ENCODE assay signal across 7 mouse cellular contexts in genomic region chr12:21316869-21317265, GRCm38 (mm10). TPM values are rescaled to one million over a fixed set of nuclear protein-coding genes. Genes with fewer than 3 reads are reported as not detected.
DNase-seq lines count a peak whose midpoint lies in the region; ATAC-seq lines count a peak whose summit lies in the region.

No protein-coding gene starts in this region.

- H3K27me3 ChIP-seq in hindbrain, embryonic 11.5 days (ENCODE audit: control insufficient read depth, insufficient read depth, low read length) = no peaks in the 10 kb centered on the region
- no peaks in the 10 kb centered on the region for H3K27me3 ChIP-seq in liver, embryonic 11.5 days (replicated peaks; ENCODE audit: control insufficient read depth, insufficient read depth, low read length)
- H3K27me3 ChIP-seq in neural tube, embryonic 13.5 days = no peaks in the 10 kb centered on the region

- peaks cover 6% of the 10 kb centered on the region; the same call in 1 of the 2 replicates for H3K36me3 ChIP-seq in hindbrain, embryonic 11.5 days (ENCODE audit: control insufficient read depth, insufficient read depth, low read length)
- H3K36me3 ChIP-seq in liver, embryonic 11.5 days (ENCODE audit: control insufficient read depth, insufficient read depth, low read length) = peaks cover 14% of the 10 kb centered on the region
- peaks cover 49% of the 10 kb centered on the region for H3K36me3 ChIP-seq in neural tube, embryonic 13.5 days

- H3K4me1 ChIP-seq in hindbrain, embryonic 11.5 days (replicated peaks; ENCODE audit: control insufficient read depth, insufficient read depth, low read length) = no peaks in the 10 kb centered on the region; the same call in 1 of the 2 replicates
- 0 out of 2 replicates have a peak, but pooled peaks cover 4% of the 10 kb centered on the region for H3K4me1 ChIP-seq in liver, embryonic 11.5 days (replicated peaks; ENCODE audit: control insufficient read depth, insufficient read depth, low read length)
- peaks cover 7% of the 10 kb centered on the region for H3K4me1 ChIP-seq in neural tube, embryonic 13.5 days (replicated peaks)

- no peak for ATAC-seq in hindbrain, embryonic 11.5 days (ENCODE audit: low FRiP score)
- ATAC-seq in liver, embryonic 11.5 days (replicated peaks; ENCODE audit: low FRiP score) = no peak
- no peak for ATAC-seq in neural tube, embryonic 13.5 days (ENCODE audit: low read depth)

- peak overlapping the region; percentile 74 for H3K4me2 ChIP-seq in hindbrain, embryonic 11.5 days (replicated peaks; ENCODE audit: low read depth, low read length)
- H3K4me2 ChIP-seq in liver, embryonic 11.5 days = peak overlapping the region; percentile 73
- peak overlapping the region; percentile 77 for H3K4me2 ChIP-seq in neural tube, embryonic 13.5 days

- H3K4me3 ChIP-seq in hindbrain, embryonic 11.5 days (ENCODE audit: low read depth, low read length) = peak overlapping the region; percentile 74
- H3K4me3 ChIP-seq in liver, embryonic 11.5 days (ENCODE audit: low read depth, low read length) = peak overlapping the region; percentile 83
- peak overlapping the region; percentile 58 for H3K4me3 ChIP-seq in neural tube, embryonic 13.5 days

- DNase-seq in urinary bladder, postnatal 14 days (ENCODE audit: low spot score) = peak; percentile 40
- no peak for DNase-seq in urinary bladder, postnatal 4 days (ENCODE audit: low spot score in 2 of 2)
- DNase-seq in fat pad, adult 2 months (ENCODE audit: extremely low read depth, low read depth, low spot score) = peak; percentile 19
- peak; percentile 14 for DNase-seq in hindbrain, embryonic 11.5 days (ENCODE audit: low spot score)
- DNase-seq in liver, embryonic 11.5 days (ENCODE audit: low spot score) = no peak
- no peak for DNase-seq in thymus, postnatal 0 days (ENCODE audit: low spot score)

- H3K27ac ChIP-seq in hindbrain, embryonic 11.5 days (ENCODE audit: low read depth, low read length) = no peak overlapping the region
- no peak overlapping the region for H3K27ac ChIP-seq in liver, embryonic 11.5 days (ENCODE audit: low read depth, low read length)
- H3K27ac ChIP-seq in neural tube, embryonic 13.5 days (replicated peaks) = no peak overlapping the region

- 38% methylated on average over 7 of the region's 7 CpGs for WGBS in hindbrain, embryonic 11.5 days
- WGBS in liver, embryonic 11.5 days = 32% methylated on average over 7 of the region's 7 CpGs
- WGBS in neural tube, embryonic 13.5 days = 40% methylated on average over 7 of the region's 7 CpGs

- peak overlapping the region; percentile 77 for H3K9ac ChIP-seq in hindbrain, embryonic 11.5 days (ENCODE audit: low read depth, low read length)
- peak overlapping the region; percentile 82 for H3K9ac ChIP-seq in liver, embryonic 11.5 days (ENCODE audit: low read depth, low read length)
- H3K9ac ChIP-seq in neural tube, embryonic 13.5 days = peak overlapping the region; percentile 77

- H3K9me3 ChIP-seq in hindbrain, embryonic 11.5 days (ENCODE audit: control insufficient read depth, low read length) = no peaks in the 10 kb centered on the region
- no peaks in the 10 kb centered on the region for H3K9me3 ChIP-seq in liver, embryonic 11.5 days (ENCODE audit: control insufficient read depth, low read length)
- no peaks in the 10 kb centered on the region for H3K9me3 ChIP-seq in neural tube, embryonic 13.5 days

RNA-seq across cellular contexts. Expression of gene Iah1, which starts 0.7 kb away (rescaled TPM):
- polyA plus RNA-seq in hindbrain, embryonic 11.5 days (2014; fragmentation: Nextera tagmentation; extraction: Ambion mirVana) = 48.2 and 50.4 TPM in 2 replicates
- 45.0 and 47.5 TPM in 2 replicates for polyA plus RNA-seq in liver, embryonic 11.5 days (2014; fragmentation: Nextera tagmentation; extraction: Ambion mirVana)
- polyA plus RNA-seq in neural tube, embryonic 13.5 days (2015; fragmentation: Nextera tagmentation; extraction: Ambion mirVana) = 37.4 and 38.8 TPM in 2 replicates
- 73.0 and 74.7 TPM in 2 replicates for polyA plus RNA-seq in thymus, postnatal 0 days (2015; fragmentation: Nextera tagmentation; extraction: Ambion mirVana)

RNA-seq across cellular contexts. Expression of gene Itgb1bp1, which starts 30.8 kb away (rescaled TPM):
- polyA plus RNA-seq in hindbrain, embryonic 11.5 days (2014; fragmentation: Nextera tagmentation; extraction: Ambion mirVana) = 45.5 and 47.6 TPM in 2 replicates
- 42.0 and 42.8 TPM in 2 replicates for polyA plus RNA-seq in liver, embryonic 11.5 days (2014; fragmentation: Nextera tagmentation; extraction: Ambion mirVana)
- 38.9 and 42.5 TPM in 2 replicates for polyA plus RNA-seq in neural tube, embryonic 13.5 days (2015; fragmentation: Nextera tagmentation; extraction: Ambion mirVana)
- polyA plus RNA-seq in thymus, postnatal 0 days (2015; fragmentation: Nextera tagmentation; extraction: Ambion mirVana) = 98.1 and 104 TPM in 2 replicates

RNA-seq across cellular contexts. Expression of gene Cpsf3, which starts 31.7 kb away (rescaled TPM):
- polyA plus RNA-seq in hindbrain, embryonic 11.5 days (2014; fragmentation: Nextera tagmentation; extraction: Ambion mirVana) = 125 and 140 TPM in 2 replicates
- 110 and 117 TPM in 2 replicates for polyA plus RNA-seq in liver, embryonic 11.5 days (2014; fragmentation: Nextera tagmentation; extraction: Ambion mirVana)
- 91.5 and 102 TPM in 2 replicates for polyA plus RNA-seq in neural tube, embryonic 13.5 days (2015; fragmentation: Nextera tagmentation; extraction: Ambion mirVana)
- polyA plus RNA-seq in thymus, postnatal 0 days (2015; fragmentation: Nextera tagmentation; extraction: Ambion mirVana) = 88.9 and 92.4 TPM in 2 replicates

RNA-seq across cellular contexts. Expression of gene Adam17, which starts 56.6 kb away (rescaled TPM):
- 37.5 and 38.2 TPM in 2 replicates for polyA plus RNA-seq in hindbrain, embryonic 11.5 days (2014; fragmentation: Nextera tagmentation; extraction: Ambion mirVana)
- polyA plus RNA-seq in liver, embryonic 11.5 days (2014; fragmentation: Nextera tagmentation; extraction: Ambion mirVana) = 35.6 and 40.3 TPM in 2 replicates
- polyA plus RNA-seq in neural tube, embryonic 13.5 days (2015; fragmentation: Nextera tagmentation; extraction: Ambion mirVana) = 22.0 and 23.1 TPM in 2 replicates
- polyA plus RNA-seq in thymus, postnatal 0 days (2015; fragmentation: Nextera tagmentation; extraction: Ambion mirVana) = 34.1 and 37.4 TPM in 2 replicates

Comparison
In these comparisons a context has a peak if more than half of its experiments do, and no peak if none do; other contexts are left out.
1. DNase-seq: peak in urinary bladder, postnatal 14 days (single experiment), fat pad, adult 2 months (single experiment) and hindbrain, embryonic 11.5 days (single experiment); none in urinary bladder, postnatal 4 days (0 of 2), liver, embryonic 11.5 days (single experiment) and thymus, postnatal 0 days (single experiment).
2. Peak in every context shown above with its lines, with median percentiles within 50 percentile points of each other: H3K4me2 ChIP-seq, H3K4me3 ChIP-seq and H3K9ac ChIP-seq.